Mouse (Mus musculus) brown adipose tissue, adult 24 weeks (tissue): Measurements from ENCODE around the gene Celf2. TPM values are rescaled to one million over a fixed set of nuclear protein-coding genes. Genes with fewer than 3 reads are reported as not detected.
A peak's percentile ranks its signal among the peaks of the same experiment; 100 is the strongest.

Experiments used
- H3K27ac ChIP-seq: fragments of 200-500 bp; replicated peaks from 2 replicates; pipeline ENCODE4 v1.5.1; 2012; ENCODE audit warnings: low read depth, mild to moderate bottlenecking, low read length
- H3K4me1 ChIP-seq: fragments of 200-500 bp; 2 replicates; pipeline ENCODE4 v1.6.1; 2012; ENCODE audit warnings: low read length, mixed read lengths; ENCODE audit not compliant: control insufficient read depth, insufficient read depth, insufficient read length
- H3K4me3 ChIP-seq: fragments of 200-500 bp; 2 replicates; pipeline ENCODE4 v1.5.1; 2012; ENCODE audit warnings: low read depth, mild to moderate bottlenecking, low read length, moderate library complexity; ENCODE audit not compliant: insufficient read depth
- polyA plus RNA-seq: library from polyadenylated mRNA; stranded (reverse); fragments of >200 nt; gene quantifications from 2 replicates; pipeline ENCODE4 v1.2.4, GENCODE M21; 2012; ENCODE audit not compliant: missing spikeins, insufficient read depth, insufficient read length

Celf2 gene
- polyA plus RNA-seq, 1 experiment = 65.7 TPM

DNA sequence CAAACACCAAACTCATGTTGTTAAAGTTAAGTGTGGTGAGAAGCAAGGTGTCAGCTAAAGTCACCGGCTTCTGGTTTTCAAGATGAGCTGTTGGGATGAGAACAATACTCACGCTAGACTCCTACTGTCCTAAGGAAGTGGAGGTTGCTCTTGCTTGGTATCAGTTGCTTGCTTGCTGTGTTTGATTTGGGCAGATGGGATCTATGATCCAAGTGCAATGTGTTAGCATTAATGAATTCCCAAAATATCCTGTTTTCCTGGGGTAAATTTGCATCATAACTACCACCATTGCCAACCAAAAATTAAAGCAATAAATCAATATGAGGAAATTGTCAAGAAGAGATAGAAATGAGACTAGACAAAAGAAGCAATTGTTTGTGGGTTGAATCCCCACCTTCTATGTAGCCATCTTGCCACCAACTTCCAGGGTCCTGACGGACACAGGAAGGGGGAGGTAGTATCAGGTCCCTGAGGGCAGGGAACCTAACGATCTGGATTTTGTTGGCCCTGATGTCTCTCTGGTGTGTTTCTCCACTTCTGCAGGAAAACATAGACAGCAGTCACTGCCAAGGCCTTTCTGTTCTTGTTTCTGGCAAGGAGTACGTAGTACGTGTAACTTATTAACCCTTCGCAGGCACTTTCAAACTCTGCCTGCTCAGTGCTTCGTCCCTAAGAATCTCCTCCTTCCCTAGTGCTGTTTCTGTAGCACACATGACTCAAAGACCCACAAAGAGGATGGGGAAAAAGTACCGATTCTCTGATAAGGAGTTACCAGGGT is 563.5 kb downstream of the Celf2 start:
- peaks cover 4% of the 10 kb centered on the region for H3K4me1 ChIP-seq
- H3K27ac ChIP-seq = peak overlapping the region; percentile 56
- no peak overlapping the region for H3K4me3 ChIP-seq

DNA sequence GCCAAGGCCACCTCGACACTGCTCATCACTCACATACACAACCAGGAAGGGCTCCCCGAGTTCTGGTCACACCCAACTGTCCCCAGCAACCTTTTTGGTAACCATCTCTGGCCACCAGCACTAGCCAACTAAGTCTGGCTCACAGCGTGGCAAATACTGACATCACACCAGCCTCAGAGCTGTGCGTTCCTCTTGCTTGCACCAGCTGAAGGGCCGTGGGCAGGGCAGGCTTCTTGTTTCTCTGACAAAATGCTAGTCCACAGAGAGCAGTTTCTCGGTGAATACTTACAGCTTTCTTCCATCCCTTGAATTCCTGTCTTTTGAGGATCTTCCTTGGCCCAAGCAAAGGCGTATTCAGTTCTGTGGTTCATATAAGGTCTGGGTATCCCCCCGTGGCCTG is 565.7 kb downstream of the Celf2 start:
- Histone ChIP-seq H3K4me1 (peaks cover 4% of the 10 kb centered on the region), H3K4me3 (no peak overlapping the region), H3K27ac (no peak overlapping the region)

DNA sequence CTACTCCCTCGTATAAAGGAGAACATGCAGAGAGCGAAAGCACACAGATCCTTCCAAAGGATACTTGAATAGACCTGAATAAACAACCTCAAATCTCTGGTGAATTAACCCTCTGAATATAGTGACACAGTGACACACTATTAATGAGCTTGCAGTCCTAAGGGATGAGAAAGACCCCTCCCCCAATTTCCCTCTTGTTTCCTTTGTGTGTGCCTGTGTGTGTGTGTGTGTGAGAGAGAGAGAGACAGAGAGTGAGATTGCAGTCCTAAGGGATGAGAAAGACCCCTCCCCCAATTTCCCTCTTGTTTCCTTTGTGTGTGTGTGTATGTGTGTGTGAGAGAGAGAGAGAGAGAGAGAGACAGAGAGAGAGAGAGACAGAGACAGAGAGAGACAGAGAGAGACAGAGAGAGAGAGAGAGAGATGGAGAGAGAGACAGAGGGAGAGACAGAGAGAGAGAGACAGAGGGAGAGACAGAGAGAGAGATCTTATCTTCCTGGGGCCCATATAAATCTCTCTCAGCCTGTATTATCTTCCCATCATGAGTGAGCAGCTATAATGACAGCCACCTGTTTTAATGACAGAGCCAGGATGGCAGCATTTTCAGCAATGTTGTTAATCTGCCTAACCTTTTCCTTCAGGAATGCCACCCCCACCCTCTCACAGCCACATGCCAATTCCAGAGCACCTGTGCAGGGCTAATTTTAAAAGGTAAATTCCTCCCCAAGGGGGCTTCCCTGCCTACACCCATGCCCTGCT is 566.5 kb downstream of the Celf2 start:
- peaks cover 4% of the 10 kb centered on the region for H3K4me1 ChIP-seq
- no peak overlapping the region for H3K27ac ChIP-seq
- H3K4me3 ChIP-seq = no peak overlapping the region

DNA sequence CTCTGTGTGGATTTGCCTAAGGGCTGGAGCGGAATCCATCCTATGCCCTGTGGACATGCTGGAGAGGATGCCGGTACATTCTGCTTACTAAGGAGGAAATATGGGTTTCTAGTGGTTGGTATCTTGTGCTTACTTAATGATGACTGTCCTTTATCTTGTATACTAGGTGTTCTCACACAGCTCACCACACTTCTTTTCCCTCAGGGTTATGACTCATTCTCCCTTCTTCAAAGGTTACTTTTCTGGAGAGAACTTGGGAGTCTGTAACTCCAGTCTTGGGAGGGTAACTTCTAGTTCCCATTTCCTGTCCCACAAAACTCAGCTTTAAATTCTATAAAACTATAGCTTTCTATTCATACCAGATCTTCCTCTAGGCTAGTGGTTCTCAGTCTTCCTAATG is 570.2 kb downstream of the Celf2 start:
- Histone ChIP-seq H3K4me1 (no peaks in the 10 kb centered on the region; the same call in 1 of the 2 replicates), H3K27ac (no peak overlapping the region), H3K4me3 (no peak overlapping the region)

DNA sequence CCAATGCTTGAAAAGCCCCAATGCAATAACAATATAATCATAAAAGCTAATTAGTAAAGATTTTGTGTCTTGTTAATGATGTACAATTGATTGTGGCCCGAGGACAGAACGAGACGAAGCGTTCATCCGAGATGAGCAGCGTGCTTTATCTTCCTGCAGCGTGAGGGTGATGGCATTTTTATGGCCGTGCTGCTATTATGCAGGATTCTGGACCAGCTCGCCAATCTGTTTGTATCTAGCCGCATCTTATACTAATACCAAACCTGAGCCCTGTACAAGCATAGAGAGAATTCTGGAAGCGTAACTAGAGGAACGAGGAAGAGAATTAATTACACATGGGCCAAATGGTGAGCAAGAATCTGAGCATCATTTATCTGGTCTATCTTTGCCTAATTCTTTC is 576.2 kb downstream of the Celf2 start:
- Histone ChIP-seq H3K27ac (no peak overlapping the region), H3K4me1 (no peaks in the 10 kb centered on the region), H3K4me3 (no peak overlapping the region)

DNA sequence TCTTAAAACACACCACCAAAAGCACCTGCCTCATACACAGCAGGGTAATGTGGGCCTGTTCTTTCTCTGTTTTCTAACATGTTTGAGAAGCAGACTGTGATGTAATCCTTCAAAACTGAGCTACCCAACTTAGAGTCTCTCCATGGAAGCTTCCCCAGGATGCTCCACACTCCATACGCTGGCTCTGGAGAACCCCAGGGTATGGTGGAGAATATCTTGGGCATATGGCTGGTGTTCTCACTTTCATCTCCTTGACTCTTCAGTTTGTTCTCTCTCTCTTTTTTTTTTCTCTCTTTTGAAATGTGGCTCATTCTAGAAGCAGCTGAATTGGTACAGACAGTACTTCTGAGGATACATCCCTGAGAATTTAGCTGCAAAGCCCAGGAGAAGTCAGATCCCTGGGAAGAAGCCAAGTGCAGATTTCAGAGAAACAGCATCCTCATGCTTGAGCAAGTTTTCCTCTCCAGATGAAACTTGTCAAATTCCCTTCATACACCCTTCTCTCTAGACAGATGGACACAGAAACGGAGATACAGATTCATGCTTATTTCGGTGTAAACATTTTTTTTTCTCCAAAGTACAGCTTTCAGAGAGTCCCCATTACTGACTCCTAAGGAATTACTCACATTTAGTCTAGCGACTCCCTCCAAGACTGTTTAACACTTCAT is 581.5 kb downstream of the Celf2 start:
- Histone ChIP-seq H3K4me3 (no peak overlapping the region), H3K4me1 (no peaks in the 10 kb centered on the region), H3K27ac (no peak overlapping the region)

DNA sequence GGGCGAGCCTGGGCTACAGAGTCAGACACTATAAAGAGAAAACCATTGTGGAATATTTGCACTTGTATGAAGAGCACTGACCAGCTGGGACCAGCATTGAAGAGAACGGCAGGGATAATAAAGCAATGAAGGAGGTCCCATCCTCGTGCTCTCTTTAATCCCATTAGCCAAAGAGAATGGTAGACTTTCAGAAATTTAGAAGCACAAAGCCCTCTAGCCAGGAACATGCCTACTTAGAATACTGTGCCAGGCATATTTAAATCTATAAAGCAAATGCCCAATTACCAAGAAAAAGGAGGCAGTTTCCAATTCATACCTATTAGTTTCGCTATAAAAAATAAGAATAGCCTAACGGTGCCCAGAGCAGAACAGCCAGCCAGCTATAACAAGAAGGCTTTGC is 583.9 kb downstream of the Celf2 start:
- no peak overlapping the region for H3K4me3 ChIP-seq
- H3K27ac ChIP-seq = no peak overlapping the region
- no peaks in the 10 kb centered on the region for H3K4me1 ChIP-seq

DNA sequence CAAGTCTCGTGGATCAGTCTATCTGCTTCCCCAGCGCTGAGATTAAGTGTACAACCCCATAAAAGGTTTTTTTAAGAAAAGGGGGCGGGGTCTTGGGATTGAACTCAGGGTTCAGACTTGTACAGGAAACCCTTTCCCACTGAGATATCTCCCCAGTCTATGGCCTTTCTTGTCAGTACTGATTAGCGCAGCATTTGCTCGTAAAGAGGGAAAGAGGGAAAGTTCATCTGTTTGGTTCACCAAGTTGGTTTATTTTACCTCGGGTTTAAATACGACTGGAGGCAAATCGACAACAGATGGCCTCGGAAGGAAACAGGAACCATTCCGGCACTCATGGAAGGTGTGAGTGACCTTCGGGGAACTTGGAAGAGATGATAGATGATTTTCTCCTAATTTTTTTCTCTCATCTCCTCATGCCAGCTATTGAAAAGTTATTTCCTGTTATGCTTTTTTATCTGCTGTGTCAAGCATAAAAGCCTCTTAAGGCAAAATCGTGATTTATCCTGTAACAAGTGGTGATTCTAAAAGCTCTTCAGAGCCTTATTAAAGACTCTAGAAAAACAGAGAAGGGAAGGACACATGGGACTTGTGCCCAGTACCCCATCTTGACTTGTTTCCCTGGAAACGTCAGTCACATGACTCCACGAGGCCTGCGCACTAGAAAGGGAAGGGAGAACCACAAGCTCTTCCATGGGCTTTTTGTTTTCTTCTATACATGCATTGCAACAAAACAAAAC is 585.5 kb downstream of the Celf2 start:
- no peak overlapping the region for H3K27ac ChIP-seq
- H3K4me3 ChIP-seq = no peak overlapping the region
- H3K4me1 ChIP-seq = no peaks in the 10 kb centered on the region

DNA sequence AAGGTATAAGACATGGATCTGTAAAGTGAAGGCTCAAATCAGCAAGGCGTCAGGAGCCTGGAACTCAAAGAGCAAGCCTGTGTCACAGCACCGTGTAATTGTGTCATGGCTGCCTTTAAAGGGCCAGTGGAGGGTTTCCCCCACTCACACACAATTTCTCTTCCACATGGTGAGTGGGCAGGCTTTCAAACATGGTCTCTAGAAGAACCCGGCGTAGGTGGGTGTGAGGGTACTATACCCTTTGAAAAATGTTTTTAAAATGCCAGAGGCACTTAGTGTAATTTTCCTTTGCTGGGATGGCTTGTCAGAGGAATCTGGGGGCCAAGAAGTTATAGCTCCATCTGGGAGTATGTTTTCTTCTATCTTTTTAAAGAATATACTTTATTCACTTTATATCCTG is 594.0 kb downstream of the Celf2 start:
- Histone ChIP-seq H3K4me3 (no peak overlapping the region), H3K4me1 (no peaks in the 10 kb centered on the region), H3K27ac (no peak overlapping the region)

DNA sequence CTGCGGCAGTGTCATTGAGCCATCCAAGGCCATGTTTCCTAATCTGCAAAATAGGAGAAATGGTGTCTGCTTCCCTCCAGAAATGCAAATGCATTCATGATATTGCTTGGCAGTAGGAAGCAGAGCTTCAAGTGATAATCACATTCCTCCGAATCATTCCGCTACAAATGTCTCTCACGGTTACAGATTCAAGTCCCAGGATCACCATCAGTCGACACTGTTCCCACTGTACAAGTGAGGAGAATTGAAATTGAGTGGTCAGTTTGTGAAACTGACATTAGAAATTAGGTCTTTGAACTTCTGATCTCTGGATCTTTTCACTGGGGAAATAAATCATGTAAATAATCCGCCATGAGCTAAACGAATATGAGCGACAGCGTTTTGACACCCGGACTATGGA is 596.0 kb downstream of the Celf2 start:
- Histone ChIP-seq H3K27ac (no peak overlapping the region), H3K4me1 (no peaks in the 10 kb centered on the region), H3K4me3 (no peak overlapping the region)

DNA sequence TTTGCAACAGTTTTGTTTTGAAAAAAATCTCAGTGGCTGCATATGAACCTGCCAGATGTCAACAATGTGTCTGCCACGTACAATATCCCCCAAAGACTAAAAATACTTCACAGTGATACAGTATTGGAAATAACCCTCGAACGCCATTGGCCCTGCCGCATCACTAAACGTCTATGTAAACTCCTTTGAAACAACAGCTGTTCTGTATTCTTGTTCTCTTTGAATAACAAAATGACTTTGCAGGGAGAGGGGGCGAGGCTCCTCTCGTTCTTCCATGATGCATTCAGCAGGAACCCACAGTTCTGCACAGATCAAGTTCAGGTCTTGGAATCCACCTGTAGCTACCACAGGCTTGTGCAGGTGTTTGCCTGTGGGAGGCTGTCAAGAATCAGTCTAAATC is 597.4 kb downstream of the Celf2 start:
- no peaks in the 10 kb centered on the region for H3K4me1 ChIP-seq
- no peak overlapping the region for H3K4me3 ChIP-seq
- no peak overlapping the region for H3K27ac ChIP-seq

DNA sequence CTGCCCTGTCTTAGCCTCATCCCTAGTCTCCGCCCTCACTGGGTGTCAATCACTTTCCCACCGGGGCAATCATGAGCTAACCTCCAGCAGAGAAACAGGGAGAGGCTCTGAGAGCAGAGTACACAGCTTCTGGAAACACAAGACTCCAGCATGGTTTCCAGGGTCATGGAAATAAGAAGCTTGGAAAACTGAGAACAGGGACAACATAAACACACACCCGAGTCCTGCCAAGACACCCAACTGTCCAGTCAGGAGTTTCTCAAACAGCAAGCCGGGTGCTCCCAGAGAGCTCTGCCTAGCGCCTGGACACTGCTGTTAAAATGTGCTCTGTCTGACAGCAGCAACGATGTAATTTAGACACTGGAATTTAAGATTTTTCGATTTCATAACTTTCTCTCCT is 599.4 kb downstream of the Celf2 start:
- peak overlapping the region; percentile 23; the same call in 1 of the 2 replicates for H3K27ac ChIP-seq

DNA sequence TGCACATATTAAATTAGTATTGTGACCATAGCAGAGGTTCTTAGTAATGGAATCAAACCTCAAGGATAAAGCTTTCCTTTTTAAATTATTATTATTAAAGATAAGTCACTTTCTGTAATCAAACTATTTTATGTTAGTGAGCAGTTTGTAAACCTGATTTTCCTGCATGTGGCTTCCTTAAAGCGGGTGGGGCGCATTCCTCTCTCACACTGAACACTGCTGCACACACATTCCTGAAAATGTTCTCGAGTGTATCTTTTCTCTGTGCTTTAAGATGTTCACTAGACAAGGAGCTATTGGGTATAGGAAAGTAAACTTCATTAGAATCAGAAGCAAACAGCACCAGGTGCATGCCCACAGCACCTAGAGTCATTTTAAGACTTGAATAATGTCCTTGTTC is 605.0 kb downstream of the Celf2 start:
- H3K4me3 ChIP-seq = no peak overlapping the region
- H3K27ac ChIP-seq = no peak overlapping the region
- H3K4me1 ChIP-seq = no peaks in the 10 kb centered on the region

More for the DNA sequence above, 599.4 kb downstream of the Celf2 start:
- Histone ChIP-seq H3K4me3 (0 out of 2 replicates have a peak overlapping the region, but pooled peaks have one; percentile 18), H3K4me1 (no peaks in the 10 kb centered on the region)

DNA sequence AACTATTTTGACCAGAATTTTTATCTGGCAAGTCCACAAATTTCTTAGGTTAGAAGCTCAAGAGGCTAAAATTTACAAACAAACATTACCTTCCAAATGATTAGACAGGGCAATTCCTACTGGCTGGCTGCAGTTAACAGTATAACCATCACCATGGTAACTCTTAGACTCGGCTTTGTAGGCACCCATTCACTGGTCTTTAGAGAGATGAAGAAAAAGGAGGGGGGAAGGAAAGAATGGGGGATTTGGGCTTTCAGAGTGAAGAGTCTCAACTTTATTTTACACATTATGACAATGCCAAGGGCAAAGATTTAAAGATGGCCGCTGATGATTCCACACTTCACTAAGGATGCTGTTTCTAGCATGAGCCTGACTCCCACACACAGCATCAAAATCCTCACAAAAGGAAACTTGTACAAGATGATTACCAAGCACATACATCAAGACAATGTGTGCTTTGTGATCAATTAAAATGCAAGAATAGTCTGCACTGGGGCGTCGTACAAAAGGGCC is 606.1 kb downstream of the Celf2 start:
- Histone ChIP-seq H3K4me1 (no peaks in the 10 kb centered on the region), H3K4me3 (no peak overlapping the region), H3K27ac (no peak overlapping the region)

DNA sequence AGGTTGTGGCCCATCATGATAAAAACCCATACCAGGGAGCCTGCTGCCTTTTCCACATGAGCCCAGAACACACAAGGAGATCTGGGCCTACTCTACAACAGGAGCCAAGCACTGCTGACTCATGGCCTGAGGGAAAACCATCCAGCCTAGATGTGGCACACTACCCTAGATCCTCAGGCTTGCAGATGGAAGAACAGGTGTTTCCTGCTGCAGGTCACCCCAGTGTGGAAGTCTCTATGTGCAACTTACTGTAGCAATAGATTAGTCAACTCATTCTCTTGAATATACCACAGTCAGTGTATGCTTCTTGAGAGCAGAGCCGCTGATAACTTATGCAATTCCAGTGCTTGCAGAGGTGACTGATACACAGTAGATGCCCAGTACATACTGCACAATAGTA is 612.5 kb downstream of the Celf2 start:
- Histone ChIP-seq H3K4me1 (no peaks in the 10 kb centered on the region), H3K27ac (no peak overlapping the region), H3K4me3 (no peak overlapping the region)
